Mouse (Mus musculus): ENCODE data around the gene Wnt5b. TPM values are rescaled to one million over a fixed set of nuclear protein-coding genes. Genes with fewer than 3 reads are reported as not detected.

Wnt5b gene
- polyA plus RNA-seq, 1 experiment from 2014 or later: 11.4 TPM

Other genes starting within 250 kb of the Wnt5b start
- 0.18 and 0.29 TPM in 2 replicates for gene Lrtm2, start 213.6 kb downstream of the Wnt5b start, polyA plus RNA-seq (2014; fragmentation: Nextera tagmentation; extraction: Ambion mirVana)
- 25.8 and 30.1 TPM in 2 replicates for gene Adipor2, start 126.6 kb downstream of the Wnt5b start, polyA plus RNA-seq (2014; fragmentation: Nextera tagmentation; extraction: Ambion mirVana)
- gene Fbxl14, start 64.7 kb downstream of the Wnt5b start, polyA plus RNA-seq (2014; fragmentation: Nextera tagmentation; extraction: Ambion mirVana): 6.2 and 7.5 TPM in 2 replicates

Measured in embryonic facial prominence, embryonic 14.5 days (tissue).